In the genomic region with DNA sequence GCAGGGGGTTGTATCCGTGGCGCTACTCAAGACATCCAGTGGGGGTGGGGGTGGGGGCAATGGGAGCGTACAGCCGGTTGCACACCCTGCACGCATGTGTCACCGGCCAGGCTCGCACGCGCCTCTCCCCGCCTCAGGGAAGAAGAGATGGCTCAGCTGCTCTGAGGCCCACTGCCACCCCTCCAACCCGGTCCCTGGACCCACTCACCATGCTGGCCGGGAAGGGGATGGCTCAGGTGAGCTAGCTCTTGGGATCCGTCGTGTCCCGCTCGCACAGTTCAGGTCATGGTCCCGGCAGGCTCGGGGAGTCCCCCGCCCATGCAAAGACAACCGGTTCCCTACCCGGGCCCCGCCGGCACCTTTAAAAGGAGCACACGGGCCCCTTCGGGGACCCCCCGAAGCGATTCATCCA, we compare ENCODE assay signal across 8 mouse cellular contexts. TPM values are rescaled to one million over a fixed set of nuclear protein-coding genes. Genes with fewer than 3 reads are reported as not detected.
DNase-seq lines count a peak whose midpoint lies in the region.

No protein-coding gene starts in this region.

- H3K4me1 ChIP-seq in forebrain, embryonic 10.5 days = peaks cover 32% of the 10 kb centered on the region

- H3K9me3 ChIP-seq in forebrain, embryonic 10.5 days = no peaks in the 10 kb centered on the region

- peak overlapping the region; percentile 96 for H3K27ac ChIP-seq in forebrain, embryonic 10.5 days

- H3K4me3 ChIP-seq in forebrain, embryonic 10.5 days = peak overlapping the region; percentile 87

- H3K36me3 ChIP-seq in forebrain, embryonic 10.5 days (replicated peaks) = peaks cover 7% of the 10 kb centered on the region; the same call in 1 of the 2 replicates

- H3K27me3 ChIP-seq in forebrain, embryonic 10.5 days (ENCODE audit: poor library complexity, severe bottlenecking) = no peaks in the 10 kb centered on the region

- under 1% methylated on average over 27 of the region's 27 CpGs for WGBS in forebrain, embryonic 10.5 days

- peak; percentile 25 for DNase-seq in MEL-GATA-1-ER (ENCODE audit: extremely low read depth, low read depth)
- peak; percentile 36 for DNase-seq in c-Kit-positive CD71-negative TER-119-negative erythroid progenitor cells, embryonic 14.5 days (ENCODE audit: low read depth)
- DNase-seq in forebrain, embryonic 10.5 days (ENCODE audit: extremely low spot score, low spot score) = peak; percentile 60
- DNase-seq in heart, postnatal 4 days = peak; percentile 61
- DNase-seq in layer of hippocampus, postnatal 14 days (ENCODE audit: low spot score in 2 of 2) = peak; percentile 40 to 43
- peak; percentile 29 for DNase-seq in lung, postnatal 14 days
- DNase-seq in ovary, postnatal 36 days (ENCODE audit: low spot score) = peak; percentile 47
- peak; percentile 51 for DNase-seq in urinary bladder, adult 2 months (ENCODE audit: low spot score)

RNA-seq across cellular contexts. Expression of a gene that starts 0.6 kb away (rescaled TPM):
- polyA plus RNA-seq in forebrain, embryonic 10.5 days (2016; fragmentation: Nextera tagmentation; extraction: Ambion mirVana) = 65.5 and 70.1 TPM in 2 replicates
- total RNA-seq in heart, postnatal 4 days (2021) = 10 to 100 TPM; 48.9 to 50.3 TPM
- 100 to 1,000 TPM in 1 of 2 experiments, 10 to 100 TPM in 1; 94.8 to 102 TPM for total RNA-seq in layer of hippocampus, postnatal 14 days (2021)
- polyA plus RNA-seq in urinary bladder, adult 2 months (2012; rRNA removed) = 81.2 and 83.4 TPM in 2 replicates

Comparison
In these comparisons a context has a peak if more than half of its experiments do, and no peak if none do; other contexts are left out.
1. Peak in every context shown above with its lines: DNase-seq, H3K4me3 ChIP-seq and H3K27ac ChIP-seq.